Mouse (Mus musculus): ENCODE measurements around the gene Gpx8.

Gene Gpx8

GRCm38 (mm10) chr13:113046211-113046883 lies at the start of gene Gpx8:
TSS of gene Gpx8 (minus strand) at chr13:113046410.
- ATAC-seq (ENCODE audit: insufficient number of reproducible peaks, low FRiP score, low TSS enrichment), result 0 out of 2 replicates have a peak, but pooled peaks have one; percentile 50

- ATAC-seq (ENCODE audit: insufficient number of reproducible peaks, low FRiP score, low TSS enrichment), result no peak
Observed at GRCm38 (mm10) chr13:113094618-113095017, 48.4 kb upstream of the Gpx8 start.

GRCm38 (mm10) chr13:113090489-113090888 lies 44.3 kb upstream of the Gpx8 start:
- ATAC-seq (ENCODE audit: insufficient number of reproducible peaks, low FRiP score, low TSS enrichment), result no peak

- no peak for ATAC-seq (ENCODE audit: insufficient number of reproducible peaks, low FRiP score, low TSS enrichment)
Observed at GRCm38 (mm10) chr13:113087226-113088017, 41.2 kb upstream of the Gpx8 start.

- no peak for ATAC-seq (ENCODE audit: insufficient number of reproducible peaks, low FRiP score, low TSS enrichment)
Observed at GRCm38 (mm10) chr13:113084732-113085131, 38.5 kb upstream of the Gpx8 start.

GRCm38 (mm10) chr13:113082101-113082500 lies 35.9 kb upstream of the Gpx8 start:
- no peak for ATAC-seq (ENCODE audit: insufficient number of reproducible peaks, low FRiP score, low TSS enrichment)

- no peak for ATAC-seq (ENCODE audit: insufficient number of reproducible peaks, low FRiP score, low TSS enrichment)
Observed at GRCm38 (mm10) chr13:113079021-113079420, 32.8 kb upstream of the Gpx8 start.

- ATAC-seq (ENCODE audit: insufficient number of reproducible peaks, low FRiP score, low TSS enrichment), result no peak
Observed at GRCm38 (mm10) chr13:113064542-113064941, 18.3 kb upstream of the Gpx8 start.

- no peak for ATAC-seq (ENCODE audit: insufficient number of reproducible peaks, low FRiP score, low TSS enrichment)
Observed at GRCm38 (mm10) chr13:113061746-113062145, 15.5 kb upstream of the Gpx8 start.

GRCm38 (mm10) chr13:113055826-113056225 lies 9.6 kb upstream of the Gpx8 start:
- ATAC-seq (ENCODE audit: insufficient number of reproducible peaks, low FRiP score, low TSS enrichment), result no peak

- no peak for ATAC-seq (ENCODE audit: insufficient number of reproducible peaks, low FRiP score, low TSS enrichment)
Observed at GRCm38 (mm10) chr13:113054230-113054629, 8.0 kb upstream of the Gpx8 start.

GRCm38 (mm10) chr13:113047647-113048046 lies 1.4 kb upstream of the Gpx8 start:
- no peak for ATAC-seq (ENCODE audit: insufficient number of reproducible peaks, low FRiP score, low TSS enrichment)

- ATAC-seq (ENCODE audit: insufficient number of reproducible peaks, low FRiP score, low TSS enrichment), result no peak
Observed at GRCm38 (mm10) chr13:113047018-113047417, 808 bp upstream of the Gpx8 start.

GRCm38 (mm10) chr13:113045458-113046110 lies 626 bp downstream of the Gpx8 start:
- ATAC-seq (ENCODE audit: insufficient number of reproducible peaks, low FRiP score, low TSS enrichment), result no peak

GRCm38 (mm10) chr13:113044876-113045275 lies 1.3 kb downstream of the Gpx8 start:
- ATAC-seq (ENCODE audit: insufficient number of reproducible peaks, low FRiP score, low TSS enrichment), result no peak

GRCm38 (mm10) chr13:113035852-113036251 lies 10.4 kb downstream of the Gpx8 start:
- peak; percentile 78 for ATAC-seq (ENCODE audit: insufficient number of reproducible peaks, low FRiP score, low TSS enrichment)

- 0 out of 2 replicates have a peak, but pooled peaks have one; percentile 33 for ATAC-seq (ENCODE audit: insufficient number of reproducible peaks, low FRiP score, low TSS enrichment)
Observed at GRCm38 (mm10) chr13:113034950-113035421, 11.2 kb downstream of the Gpx8 start, which contains the start of gene Cdc20b. TSS of gene Cdc20b (plus strand) at chr13:113035111.

GRCm38 (mm10) chr13:113034271-113034886 lies 11.8 kb downstream of the Gpx8 start:
- 0 out of 2 replicates have a peak, but pooled peaks have one; percentile 16 for ATAC-seq (ENCODE audit: insufficient number of reproducible peaks, low FRiP score, low TSS enrichment)

- ATAC-seq (ENCODE audit: insufficient number of reproducible peaks, low FRiP score, low TSS enrichment), result no peak
Observed at GRCm38 (mm10) chr13:113032831-113033230, 13.4 kb downstream of the Gpx8 start.

- ATAC-seq (ENCODE audit: insufficient number of reproducible peaks, low FRiP score, low TSS enrichment), result no peak
Observed at GRCm38 (mm10) chr13:113031792-113032571, 14.2 kb downstream of the Gpx8 start.

Measured in cerebellum, adult (tissue).